Mouse (Mus musculus) cerebellum, postnatal 10 days (tissue): ENCODE data around the gene Nfkb2.
A peak's percentile ranks its signal among the peaks of the same experiment; 100 is the strongest.

Experiments
- DNase-seq, 2 experiments: peaks; one replicate each; pipeline ENCODE4 v3.0.0; 2021; ENCODE audit warnings: mixed read lengths in 2 of 2

The Nfkb2 gene

GRCm38 (mm10) chr19:46344710-46345419 is 40.7 kb downstream of the Nfkb2 start:
- no peak for DNase-seq

GRCm38 (mm10) chr19:46347146-46347545 is 43.0 kb downstream of the Nfkb2 start:
- DNase-seq, result no peak

GRCm38 (mm10) chr19:46347936-46348668 is 44.0 kb downstream of the Nfkb2 start:
- DNase-seq, result peak in 1 of 2 experiments; percentile 63

- peak; percentile 92 to 94 for DNase-seq
Observed at GRCm38 (mm10) chr19:46348761-46349458, 44.8 kb downstream of the Nfkb2 start.

GRCm38 (mm10) chr19:46349550-46349949 is 45.4 kb downstream of the Nfkb2 start:
- no peak for DNase-seq

GRCm38 (mm10) chr19:46350168-46350932 is 46.2 kb downstream of the Nfkb2 start, which contains the start of gene 2310034G01Rik:
2310034G01Rik (minus strand) TSS chr19:46350302.
- DNase-seq, result peak; percentile 74 to 77

- DNase-seq, result peak; percentile 96 to 97
Observed at GRCm38 (mm10) chr19:46356701-46357138, 52.6 kb downstream of the Nfkb2 start.

GRCm38 (mm10) chr19:46357344-46358280 is 53.5 kb downstream of the Nfkb2 start:
- DNase-seq, result peak in 1 of 2 experiments; percentile 44

GRCm38 (mm10) chr19:46358381-46358780 is 54.3 kb downstream of the Nfkb2 start:
- DNase-seq, result no peak
